Mouse (Mus musculus): ENCODE measurements at regions not wholly inside any gene's neighbourhood (a gene's known extent, or its start where the extent isn't known, plus 50 kb on each side); places are given as distances from the start of the nearest gene placed in this dataset.
"Not testable (repeated sequence)": the region's sequence is repeated elsewhere in the genome, so short reads cannot be mapped to it uniquely, and the experiment has no call there.

GRCm38 (mm10) chr5:18502831-18503230 lies 142.7 kb upstream of the Gnai1 start:
- no peak for ATAC-seq (replicated peaks; ENCODE audit: poor library complexity, severe bottlenecking)

- no peak for ATAC-seq (replicated peaks; ENCODE audit: poor library complexity, severe bottlenecking)
Observed at GRCm38 (mm10) chr5:18494305-18494704, 134.2 kb upstream of the Gnai1 start.

GRCm38 (mm10) chr5:18489709-18490108 lies 129.6 kb upstream of the Gnai1 start:
- no peak for ATAC-seq (replicated peaks; ENCODE audit: poor library complexity, severe bottlenecking)

- no peak for ATAC-seq (replicated peaks; ENCODE audit: poor library complexity, severe bottlenecking)
Observed at GRCm38 (mm10) chr5:18487076-18487772, 127.1 kb upstream of the Gnai1 start.

GRCm38 (mm10) chr5:18484376-18484775 lies 124.2 kb upstream of the Gnai1 start:
- no peak for ATAC-seq (replicated peaks; ENCODE audit: poor library complexity, severe bottlenecking)

GRCm38 (mm10) chr5:18478420-18478819 lies 118.3 kb upstream of the Gnai1 start:
- no peak for ATAC-seq (replicated peaks; ENCODE audit: poor library complexity, severe bottlenecking)

GRCm38 (mm10) chr5:18477372-18478017 lies 117.3 kb upstream of the Gnai1 start:
- ATAC-seq (replicated peaks; ENCODE audit: poor library complexity, severe bottlenecking): no peak

- no peak for ATAC-seq (replicated peaks; ENCODE audit: poor library complexity, severe bottlenecking)
Observed at GRCm38 (mm10) chr5:18472114-18472513, 112.0 kb upstream of the Gnai1 start.

DNA sequence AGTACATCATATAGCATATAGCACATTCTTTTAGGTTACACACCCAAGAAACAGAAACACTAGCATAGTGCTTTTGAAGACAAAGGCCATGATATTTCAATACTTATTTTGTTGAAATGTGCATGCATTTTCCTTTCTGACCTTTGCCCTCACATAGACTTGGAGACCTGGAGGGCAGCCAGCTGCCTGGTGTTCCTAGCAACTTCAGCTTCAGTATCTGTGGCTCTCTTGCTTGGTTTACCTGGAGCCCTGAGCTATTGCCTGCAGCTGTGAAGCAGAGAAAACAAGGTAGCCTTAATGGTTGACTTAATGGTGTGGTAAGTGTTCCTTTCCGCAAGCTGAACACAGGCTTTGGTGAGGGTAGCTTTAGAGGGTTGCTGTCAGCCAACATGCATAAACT lies 97.6 kb upstream of the Gnai1 start:
- ATAC-seq (replicated peaks; ENCODE audit: poor library complexity, severe bottlenecking): no peak

- no peak for ATAC-seq (replicated peaks; ENCODE audit: poor library complexity, severe bottlenecking)
Observed at GRCm38 (mm10) chr5:18456196-18456595, 96.0 kb upstream of the Gnai1 start.

GRCm38 (mm10) chr5:18452871-18453757 lies 93.0 kb upstream of the Gnai1 start:
- ATAC-seq (replicated peaks; ENCODE audit: poor library complexity, severe bottlenecking): not testable (repeated sequence)

DNA sequence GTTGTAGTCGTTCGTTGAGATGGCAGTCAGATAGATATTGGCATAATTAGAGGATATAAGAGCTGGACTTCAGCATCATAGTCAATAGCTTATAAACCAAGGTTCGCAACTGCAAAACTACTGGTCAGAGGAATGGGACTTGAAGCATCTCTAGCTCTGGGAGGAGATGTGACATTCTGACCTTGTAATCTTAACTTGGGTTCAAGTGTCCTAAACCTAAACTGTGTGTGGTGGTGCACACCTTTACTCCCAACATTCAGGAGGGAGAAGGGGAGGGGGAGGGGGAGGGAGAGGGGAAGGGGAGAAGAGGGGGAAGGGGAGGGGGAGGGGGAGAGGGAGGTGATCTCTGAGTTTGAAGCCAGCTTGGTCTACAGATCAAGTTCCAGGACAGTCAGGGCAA lies 89.1 kb upstream of the Gnai1 start:
- no peak for ATAC-seq (replicated peaks; ENCODE audit: poor library complexity, severe bottlenecking)

DNA sequence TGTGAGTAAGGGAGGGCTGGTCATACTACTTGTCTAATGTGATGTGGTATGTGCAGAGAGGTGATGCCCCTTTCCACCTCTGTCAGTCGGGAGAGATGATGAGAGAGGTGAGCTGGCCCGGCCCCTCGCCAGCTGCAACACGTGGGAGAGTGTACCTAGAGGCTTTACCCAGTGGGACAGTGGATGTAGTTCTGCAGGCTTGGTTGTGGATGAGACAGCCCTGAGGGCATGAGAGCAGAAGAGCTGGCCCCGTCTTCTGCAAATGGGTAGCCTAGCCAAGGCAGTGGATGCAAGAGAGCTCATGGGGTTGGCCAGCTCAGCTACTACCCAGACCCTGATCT lies 88.1 kb upstream of the Gnai1 start:
- no peak for ATAC-seq (replicated peaks; ENCODE audit: poor library complexity, severe bottlenecking)

DNA sequence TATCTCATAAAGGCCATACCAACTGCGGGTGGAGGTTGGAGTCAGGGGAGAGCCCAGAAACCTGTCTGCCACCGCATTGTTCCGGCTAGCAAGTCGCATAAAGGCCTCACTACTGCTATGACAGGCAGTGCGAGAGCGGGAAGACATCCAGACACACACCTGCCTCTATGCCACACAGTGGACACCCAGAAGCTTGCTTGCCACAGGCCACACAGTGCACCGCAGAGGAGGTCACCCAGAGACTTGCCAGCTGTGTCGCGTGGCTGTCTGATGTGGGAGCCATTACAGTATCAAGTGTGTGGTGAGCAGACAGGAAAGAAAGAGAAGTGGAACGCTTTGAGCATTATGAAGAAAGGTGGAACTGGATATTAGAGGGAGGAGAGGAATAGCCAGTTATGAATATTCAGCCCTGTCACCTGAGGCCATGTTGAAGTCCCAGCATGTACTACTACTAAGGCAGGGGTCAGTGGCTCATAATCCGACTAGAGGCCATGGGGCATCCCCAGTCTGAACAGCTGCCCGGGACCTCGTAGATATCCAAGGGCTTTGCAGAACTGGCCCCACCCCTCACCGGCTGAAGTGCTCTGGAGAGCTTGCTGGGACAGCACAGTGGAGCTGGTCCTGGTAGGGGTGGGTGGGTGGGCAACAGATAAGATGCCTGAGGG lies 87.6 kb upstream of the Gnai1 start:
- no peak for ATAC-seq (replicated peaks; ENCODE audit: poor library complexity, severe bottlenecking)

DNA sequence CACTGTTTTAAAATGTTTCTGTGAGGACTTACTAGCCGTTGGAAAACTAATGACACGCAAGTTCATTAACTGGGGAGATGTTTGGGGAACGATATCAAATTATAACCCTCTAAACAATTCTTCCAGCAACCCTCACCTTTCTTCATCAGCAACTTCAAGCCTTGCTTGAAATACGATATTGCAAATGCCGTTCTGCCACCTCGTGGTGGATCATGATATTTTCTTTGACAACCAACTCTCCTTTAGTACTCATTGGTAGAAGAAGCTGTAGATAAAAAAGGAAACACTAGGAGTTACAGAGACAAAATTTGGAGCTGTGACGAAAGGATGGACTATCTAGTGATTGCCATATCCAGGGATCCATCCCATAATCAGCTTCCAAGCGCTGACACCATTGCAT lies 85.8 kb upstream of the Gnai1 start:
- 0 out of 2 replicates have a peak, but pooled peaks have one; percentile 27 for ATAC-seq (replicated peaks; ENCODE audit: poor library complexity, severe bottlenecking)

DNA sequence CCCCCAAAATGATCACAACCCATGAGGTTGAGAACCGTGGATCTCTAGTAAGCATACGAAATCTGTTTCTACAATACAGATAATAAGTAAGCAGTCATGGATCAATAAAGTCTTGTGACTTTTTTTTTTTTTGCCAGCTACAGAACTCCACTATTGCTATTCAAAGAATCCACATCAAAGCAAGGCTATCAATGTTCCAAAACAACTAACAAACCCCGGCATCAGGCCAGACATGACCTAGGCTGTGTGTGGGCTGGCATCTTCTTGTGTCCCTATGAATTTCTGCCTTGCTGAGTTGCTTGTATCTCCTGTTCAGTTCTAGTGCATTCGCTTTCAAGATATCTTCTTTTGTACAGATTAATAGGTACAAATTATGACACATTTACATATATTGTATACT lies 79.8 kb upstream of the Gnai1 start:
- no peak for ATAC-seq (replicated peaks; ENCODE audit: poor library complexity, severe bottlenecking)

GRCm38 (mm10) chr5:18439281-18439680 lies 79.1 kb upstream of the Gnai1 start:
- no peak for ATAC-seq (replicated peaks; ENCODE audit: poor library complexity, severe bottlenecking)

DNA sequence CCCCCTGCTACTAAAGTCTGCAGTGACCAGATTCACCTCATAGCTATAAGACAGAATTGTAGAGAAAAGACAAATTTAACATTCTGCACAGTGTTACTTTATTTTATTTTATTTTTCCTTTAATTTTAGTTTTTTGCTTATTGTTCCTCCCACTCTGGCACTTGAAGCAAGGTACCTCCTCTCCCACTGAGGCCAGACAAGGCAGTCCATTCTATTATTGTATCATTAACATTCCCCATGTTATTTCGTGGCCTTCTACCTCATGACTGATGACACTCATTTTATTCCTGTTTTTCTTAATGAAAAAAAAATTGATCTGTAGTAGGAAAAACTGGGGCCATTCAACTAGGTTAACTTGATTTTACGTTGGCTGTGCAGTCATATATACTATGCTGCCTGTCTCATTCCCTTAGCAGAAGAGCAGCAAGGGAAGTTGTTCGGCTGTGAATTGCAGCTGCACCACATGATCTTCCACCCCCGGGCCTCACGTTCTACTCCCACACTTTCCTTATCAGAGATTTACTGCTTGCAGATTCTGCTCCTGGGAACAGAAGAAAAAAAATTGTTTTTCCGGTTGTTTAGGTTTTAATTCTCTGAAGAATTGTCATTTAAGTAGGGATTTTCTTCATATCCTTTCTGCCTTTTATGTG lies 76.1 kb upstream of the Gnai1 start:
- no peak for ATAC-seq (replicated peaks; ENCODE audit: poor library complexity, severe bottlenecking)

DNA sequence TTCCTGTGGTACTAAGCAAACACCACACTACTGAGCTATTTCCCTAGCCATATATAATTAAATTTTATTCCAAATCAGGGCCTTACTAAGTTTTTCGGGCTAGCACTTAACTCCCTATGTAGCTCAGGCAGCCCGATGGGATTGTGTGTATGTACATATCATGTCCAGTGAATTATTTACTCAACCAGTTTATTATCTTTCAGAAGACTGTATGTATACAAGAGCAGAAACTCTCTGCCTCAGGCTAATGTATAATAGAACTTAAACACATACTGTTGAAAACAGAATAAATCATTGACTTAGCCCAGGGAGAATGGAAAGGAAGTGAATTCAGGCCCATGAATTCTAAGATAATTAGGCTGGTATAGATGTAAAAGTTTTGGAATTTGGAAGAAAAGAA lies 74.1 kb upstream of the Gnai1 start:
- ATAC-seq (replicated peaks; ENCODE audit: poor library complexity, severe bottlenecking): no peak

DNA sequence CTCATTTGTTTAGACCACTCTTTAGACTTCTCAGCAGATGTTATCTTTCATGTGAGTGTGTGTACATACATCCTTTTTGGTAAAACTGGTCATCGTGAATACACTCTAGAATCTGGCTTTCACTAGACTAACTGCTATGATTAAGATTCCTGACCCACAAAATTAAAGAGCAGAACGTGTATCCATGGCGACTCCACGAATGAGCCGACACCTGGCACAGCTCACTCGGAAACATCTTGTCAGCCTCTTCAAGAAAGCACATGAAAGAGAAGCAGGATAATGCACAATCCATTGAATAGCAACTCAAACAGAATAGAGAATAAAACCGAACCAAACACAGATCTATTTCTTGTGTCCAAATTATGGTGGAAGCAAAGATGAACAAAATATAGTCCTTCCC lies 73.1 kb upstream of the Gnai1 start:
- ATAC-seq (replicated peaks; ENCODE audit: poor library complexity, severe bottlenecking): no peak

Data from granulocyte monocyte progenitor cell, adult 5-6 weeks (primary cell).